Mouse (Mus musculus): ENCODE data around the gene Idua. TPM values are rescaled to one million over a fixed set of nuclear protein-coding genes. Genes with fewer than 3 reads are reported as not detected.

Idua gene
- polyA plus RNA-seq, 1 experiment, result 17.6 TPM

DNA sequence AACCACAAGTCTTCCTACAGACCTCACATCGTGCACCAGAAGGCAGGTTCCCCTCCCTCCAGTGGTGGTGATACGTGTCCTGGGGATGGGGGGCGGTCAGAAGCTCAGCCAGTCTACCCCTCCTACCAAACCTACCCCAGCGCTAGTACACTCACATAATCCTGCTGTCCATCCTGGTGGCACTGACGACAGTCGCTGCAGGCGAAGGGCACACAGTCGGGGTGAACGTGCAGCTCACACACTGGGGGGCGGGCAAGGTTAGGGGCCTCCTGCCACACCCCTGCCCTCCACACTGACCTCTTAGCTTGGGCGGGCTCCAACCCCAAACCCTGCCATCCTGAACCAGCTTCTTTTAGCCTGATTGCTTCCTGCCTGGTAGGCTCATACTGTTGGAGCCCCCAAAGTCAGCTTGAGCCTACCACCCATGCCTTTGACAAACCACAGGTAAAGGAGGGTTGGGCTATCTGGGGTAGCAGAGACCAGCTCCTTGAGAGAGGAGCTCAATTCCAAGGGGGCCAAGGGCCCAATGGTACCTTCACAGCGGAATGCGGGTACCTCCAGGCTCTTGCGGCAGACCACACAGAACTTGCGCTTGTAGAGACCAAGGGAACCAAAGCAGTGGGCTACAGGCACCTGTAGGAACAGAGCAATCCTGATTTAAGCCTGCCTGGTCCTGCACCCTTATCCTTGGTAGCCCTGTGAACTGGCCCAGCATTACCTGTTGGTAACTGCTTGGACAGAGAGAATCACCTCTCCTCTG, 4.1 kb upstream of the Idua start:
- DNase-seq (ENCODE audit: low read depth), result no peak
- TF ChIP-seq POLR2A (IDR thresholded peaks at IDR 0.05; ENCODE audit: borderline replicate concordance, extremely low read depth, insufficient read depth, insufficient read length, poor library complexity, severe bottlenecking) (no peak), CTCF (IDR thresholded peaks at IDR 0.05; ENCODE audit: borderline replicate concordance, extremely low read depth, insufficient read depth, insufficient read length) (no peak)

- TF ChIP-seq CTCF (IDR thresholded peaks at IDR 0.05; ENCODE audit: borderline replicate concordance, extremely low read depth, insufficient read depth, insufficient read length) (no peak), POLR2A (IDR thresholded peaks at IDR 0.05; ENCODE audit: borderline replicate concordance, extremely low read depth, insufficient read depth, insufficient read length, poor library complexity, severe bottlenecking) (no peak)
- DNase-seq (ENCODE audit: low read depth), result no peak
Measured at GRCm38 (mm10) chr5:108657406-108657805, 2.7 kb upstream of the Idua start.

- no peak for TF ChIP-seq CTCF (IDR thresholded peaks at IDR 0.05; ENCODE audit: borderline replicate concordance, extremely low read depth, insufficient read depth, insufficient read length)
- no peak for TF ChIP-seq POLR2A (IDR thresholded peaks at IDR 0.05; ENCODE audit: borderline replicate concordance, extremely low read depth, insufficient read depth, insufficient read length, poor library complexity, severe bottlenecking)
- no peak for DNase-seq (ENCODE audit: low read depth)
Measured at GRCm38 (mm10) chr5:108658611-108659010, 1.5 kb upstream of the Idua start.

DNA sequence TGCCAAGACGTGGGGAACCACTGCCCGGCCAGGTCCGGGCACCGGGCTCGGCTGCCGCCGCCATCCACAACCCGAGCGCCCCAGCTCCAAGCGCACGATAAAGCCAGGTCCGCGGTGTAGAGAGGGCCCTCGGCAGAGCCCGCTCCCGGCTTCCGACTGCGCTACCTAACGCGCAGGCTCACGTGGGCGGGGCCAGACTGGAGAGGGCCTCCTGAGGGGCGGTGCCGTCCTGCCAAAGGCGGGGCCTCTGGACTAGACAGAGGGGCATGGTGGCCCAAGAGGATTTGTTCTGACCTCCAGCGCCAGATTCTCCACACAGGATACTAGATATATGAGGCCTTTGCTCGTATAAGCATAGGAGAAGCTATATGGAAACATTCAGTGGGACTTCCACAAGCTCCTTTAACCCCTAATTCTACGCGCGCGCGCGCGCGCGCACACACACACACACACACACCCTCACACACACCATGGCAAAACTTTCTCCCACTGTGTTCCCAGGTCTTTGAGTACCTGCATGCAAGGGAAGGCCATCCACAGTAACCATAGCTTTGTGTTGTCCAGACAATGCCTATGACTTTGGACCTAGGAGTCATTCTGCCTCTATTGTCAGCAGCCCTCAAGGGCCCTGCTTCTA, 619 bp downstream of the Idua start:
- TF ChIP-seq CTCF (IDR thresholded peaks at IDR 0.05; ENCODE audit: borderline replicate concordance, extremely low read depth, insufficient read depth, insufficient read length) (no peak), POLR2A (IDR thresholded peaks at IDR 0.05; ENCODE audit: borderline replicate concordance, extremely low read depth, insufficient read depth, insufficient read length, poor library complexity, severe bottlenecking) (peak; percentile 79; the same call in 1 of the 2 replicates)
- peak; percentile 93 for DNase-seq (ENCODE audit: low read depth)

- TF ChIP-seq POLR2A (IDR thresholded peaks at IDR 0.05; ENCODE audit: borderline replicate concordance, extremely low read depth, insufficient read depth, insufficient read length, poor library complexity, severe bottlenecking), result no peak
- no peak for TF ChIP-seq CTCF (IDR thresholded peaks at IDR 0.05; ENCODE audit: borderline replicate concordance, extremely low read depth, insufficient read depth, insufficient read length)
- no peak for DNase-seq (ENCODE audit: low read depth)
Measured at GRCm38 (mm10) chr5:108662772-108663171, 2.6 kb downstream of the Idua start.

- TF ChIP-seq CTCF (IDR thresholded peaks at IDR 0.05; ENCODE audit: borderline replicate concordance, extremely low read depth, insufficient read depth, insufficient read length) (no peak), POLR2A (IDR thresholded peaks at IDR 0.05; ENCODE audit: borderline replicate concordance, extremely low read depth, insufficient read depth, insufficient read length, poor library complexity, severe bottlenecking) (no peak)
Measured at GRCm38 (mm10) chr5:108665066-108665465, 4.9 kb downstream of the Idua start.

GRCm38 (mm10) chr5:108667370-108667769, 7.2 kb downstream of the Idua start:
- TF ChIP-seq POLR2A (IDR thresholded peaks at IDR 0.05; ENCODE audit: borderline replicate concordance, extremely low read depth, insufficient read depth, insufficient read length, poor library complexity, severe bottlenecking) (no peak), CTCF (IDR thresholded peaks at IDR 0.05; ENCODE audit: borderline replicate concordance, extremely low read depth, insufficient read depth, insufficient read length) (no peak)
- DNase-seq (ENCODE audit: low read depth), result no peak

More at GRCm38 (mm10) chr5:108665066-108665465, 4.9 kb downstream of the Idua start:
- no peak for DNase-seq (ENCODE audit: low read depth)

GRCm38 (mm10) chr5:108668387-108668932, 8.3 kb downstream of the Idua start:
- no peak for DNase-seq (ENCODE audit: low read depth)

GRCm38 (mm10) chr5:108668977-108669936, 9.1 kb downstream of the Idua start, which contains the start of gene Dgkq:
TSS of gene Dgkq (minus strand) at chr5:108669672.
- 0 out of 2 replicates have a peak, but pooled peaks have one; percentile 52 for TF ChIP-seq POLR2A (IDR thresholded peaks at IDR 0.05; ENCODE audit: borderline replicate concordance, extremely low read depth, insufficient read depth, insufficient read length, poor library complexity, severe bottlenecking)
- peak; percentile 65; the same call in 1 of the 2 replicates for TF ChIP-seq CTCF (IDR thresholded peaks at IDR 0.05; ENCODE audit: borderline replicate concordance, extremely low read depth, insufficient read depth, insufficient read length)
- DNase-seq (ENCODE audit: low read depth), result peak; percentile 91

More at GRCm38 (mm10) chr5:108668387-108668932, 8.3 kb downstream of the Idua start:
- TF ChIP-seq CTCF (IDR thresholded peaks at IDR 0.05; ENCODE audit: borderline replicate concordance, extremely low read depth, insufficient read depth, insufficient read length) (no peak), POLR2A (IDR thresholded peaks at IDR 0.05; ENCODE audit: borderline replicate concordance, extremely low read depth, insufficient read depth, insufficient read length, poor library complexity, severe bottlenecking) (no peak)

DNA sequence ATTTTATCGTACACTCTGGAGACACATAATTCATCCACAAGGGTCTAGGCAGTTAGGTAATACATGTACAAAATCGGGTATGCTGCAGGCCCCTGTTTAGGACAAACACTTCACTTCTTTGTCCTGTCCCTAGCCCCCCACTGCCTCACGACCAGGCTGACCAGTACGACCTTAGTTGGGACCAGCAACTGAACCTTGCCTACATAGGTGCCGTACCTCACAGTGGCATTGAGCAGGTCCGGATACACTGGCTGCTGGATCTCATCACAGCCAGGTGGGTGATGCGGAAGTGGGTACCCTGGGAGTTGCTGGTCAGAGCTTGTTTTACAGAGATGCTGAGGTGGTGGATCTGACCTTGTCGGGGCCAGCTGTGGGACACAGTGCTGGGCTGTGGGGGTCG, 9.9 kb downstream of the Idua start:
- no peak for DNase-seq (ENCODE audit: low read depth)
- TF ChIP-seq POLR2A (IDR thresholded peaks at IDR 0.05; ENCODE audit: borderline replicate concordance, extremely low read depth, insufficient read depth, insufficient read length, poor library complexity, severe bottlenecking), result no peak
- no peak for TF ChIP-seq CTCF (IDR thresholded peaks at IDR 0.05; ENCODE audit: borderline replicate concordance, extremely low read depth, insufficient read depth, insufficient read length)
